Mouse (Mus musculus) testis, adult 2 months (tissue): ENCODE measurements around the gene Phf21a. TPM values are rescaled to one million over a fixed set of nuclear protein-coding genes. Genes with fewer than 3 reads are reported as not detected.

Source experiments
- H3K27ac ChIP-seq: fragments of 200-500 bp; 2 replicates; pipeline ENCODE4 v1.5.1; 2012; ENCODE audit warnings: low read depth, low read length; ENCODE audit not compliant: control insufficient read depth, insufficient read depth
- H3K27me3 ChIP-seq: fragments of 200-500 bp; 2 replicates; pipeline ENCODE4 v1.6.1; 2012; ENCODE audit warnings: mild to moderate bottlenecking, low read length, moderate library complexity; ENCODE audit not compliant: control insufficient read depth, insufficient read depth
- H3K36me3 ChIP-seq: fragments of 200-500 bp; 2 replicates; pipeline ENCODE4 v1.6.1; 2012; ENCODE audit warnings: mild to moderate bottlenecking, low read length; ENCODE audit not compliant: control insufficient read depth, insufficient read depth
- H3K4me1 ChIP-seq: fragments of 200-500 bp; 2 replicates; pipeline ENCODE4 v1.6.1; 2012; ENCODE audit warnings: low read length; ENCODE audit not compliant: control insufficient read depth, insufficient read depth
- H3K4me3 ChIP-seq: fragments of 200-500 bp; 2 replicates; pipeline ENCODE4 v1.5.1; 2012; ENCODE audit warnings: low read depth, mild to moderate bottlenecking, low read length, moderate library complexity, mixed read lengths; ENCODE audit not compliant: control insufficient read depth
- CTCF ChIP-seq: fragments of 200-500 bp; IDR thresholded peaks from 2 replicates; pipeline ENCODE4 v1.5.1; 2012; ENCODE audit warnings: low read depth, mild to moderate bottlenecking, inconsistent platforms, low read length, moderate library complexity; ENCODE audit not compliant: control insufficient read depth, insufficient read depth, insufficient replicate concordance
- POLR2A ChIP-seq: fragments of 200-500 bp; IDR thresholded peaks from 2 replicates; pipeline ENCODE4 v1.6.1; 2012; ENCODE audit warnings: low read depth, mild to moderate bottlenecking, inconsistent platforms, low read length, moderate library complexity; ENCODE audit not compliant: control insufficient read depth
- polyA plus RNA-seq: library from polyadenylated mRNA; depleted of rRNA; stranded (reverse); fragments of >200 nt; gene quantifications from 2 replicates; pipeline ENCODE4 v1.2.3, GENCODE M21; 2012

Phf21a gene
- polyA plus RNA-seq, 1 experiment: 78.4 TPM

DNA sequence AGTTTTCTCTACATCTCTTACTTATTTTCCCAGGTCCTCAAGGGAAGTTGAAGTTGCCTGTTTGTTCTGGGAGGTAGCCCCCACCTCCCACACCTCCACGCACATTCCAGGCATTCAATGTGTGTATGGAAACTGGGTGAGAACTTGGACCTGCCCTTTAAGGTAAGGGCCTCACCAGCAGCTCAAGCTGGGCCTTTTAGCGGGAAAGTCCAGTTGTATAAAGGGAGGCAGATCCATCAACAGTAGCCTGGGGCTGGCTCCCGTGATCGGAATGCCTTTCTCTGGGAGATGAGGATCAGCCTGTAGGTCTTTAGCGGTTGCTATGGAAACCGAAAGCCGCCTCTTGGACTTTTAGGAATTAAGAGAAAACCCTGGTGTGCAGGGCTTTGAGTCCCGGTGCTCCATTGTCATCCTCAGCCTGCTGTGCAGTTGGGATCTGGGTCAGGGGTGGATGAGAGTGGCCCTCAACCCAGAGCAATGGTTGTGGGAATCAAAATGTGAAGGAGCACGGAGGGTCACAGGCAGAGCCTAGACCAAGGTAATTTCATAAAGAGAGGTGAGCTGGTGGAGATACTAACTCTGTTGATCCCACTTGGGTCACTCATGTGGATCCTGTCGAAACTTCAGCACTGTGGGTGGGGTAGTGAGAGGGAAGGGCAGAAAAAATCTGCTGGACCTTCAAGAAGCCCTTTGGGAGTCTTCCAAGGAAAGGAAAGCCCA is 279.2 kb downstream of the Phf21a start:
- TF ChIP-seq CTCF: no peak
- Histone ChIP-seq H3K27me3 (no peaks in the 10 kb centered on the region), H3K36me3 (no peaks in the 10 kb centered on the region), H3K27ac (no peak overlapping the region), H3K4me1 (peaks cover 29% of the 10 kb centered on the region), H3K4me3 (peak overlapping the region; percentile 90)

DNA sequence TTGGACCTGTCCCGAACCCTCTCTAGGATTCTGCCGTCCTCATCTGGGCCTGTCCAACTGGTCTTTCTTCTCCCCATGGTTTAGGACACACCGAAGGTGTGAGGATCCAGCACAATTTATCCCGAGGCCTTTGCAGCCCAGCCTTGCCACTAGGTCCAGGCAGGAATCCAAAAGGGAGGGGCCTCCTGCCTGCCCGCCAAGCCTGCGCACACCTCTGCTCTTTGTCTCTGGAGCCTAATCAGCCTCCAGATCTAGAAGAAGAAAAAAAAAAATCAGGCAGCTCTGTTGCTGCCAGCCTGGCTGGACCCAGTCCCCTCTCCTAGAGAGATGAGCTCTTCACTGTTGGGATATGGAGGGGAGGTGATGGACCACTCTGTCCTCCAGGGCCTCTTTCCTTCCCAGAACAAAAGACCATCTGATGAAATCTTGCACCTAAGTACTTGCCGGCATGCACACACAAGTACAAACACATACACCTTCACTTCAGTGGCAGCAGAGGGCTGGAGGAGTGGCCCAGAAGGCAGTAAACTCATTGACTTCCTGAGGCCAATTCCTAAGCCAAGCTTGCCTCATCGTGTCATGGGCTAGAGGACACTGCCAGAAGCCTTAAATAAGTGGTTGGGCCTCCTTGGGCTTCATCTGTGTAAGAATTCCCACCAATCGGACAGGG is 280.0 kb downstream of the Phf21a start:
- Histone ChIP-seq H3K36me3 (no peaks in the 10 kb centered on the region), H3K27ac (no peak overlapping the region), H3K4me3 (peak overlapping the region; percentile 90), H3K27me3 (no peaks in the 10 kb centered on the region), H3K4me1 (peaks cover 28% of the 10 kb centered on the region)
- TF ChIP-seq POLR2A (no peak), CTCF (no peak)

DNA sequence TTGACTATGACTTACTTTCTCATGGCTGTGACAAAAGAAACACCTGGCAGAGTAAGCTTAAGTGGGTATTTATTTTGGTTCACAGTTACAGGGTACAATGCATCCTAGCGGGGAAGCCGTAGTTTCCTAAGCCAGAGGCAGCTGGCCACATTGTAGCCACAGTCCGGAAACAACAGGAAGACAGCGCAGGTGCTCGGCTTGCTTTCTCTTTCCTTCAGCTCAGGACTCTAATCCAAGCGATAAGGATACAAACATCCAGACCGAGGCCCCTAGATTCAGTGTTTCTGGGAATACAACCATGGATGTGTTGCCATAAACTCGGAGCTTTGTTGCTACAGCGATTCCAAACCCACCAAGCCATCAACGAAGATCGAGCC is 280.5 kb downstream of the Phf21a start:
- Histone ChIP-seq H3K36me3 (no peaks in the 10 kb centered on the region; the same call in 1 of the 2 replicates), H3K27me3 (no peaks in the 10 kb centered on the region), H3K27ac (no peak overlapping the region), H3K4me3 (peak overlapping the region; percentile 90), H3K4me1 (peaks cover 28% of the 10 kb centered on the region)
- TF ChIP-seq POLR2A (no peak), CTCF (no peak)

DNA sequence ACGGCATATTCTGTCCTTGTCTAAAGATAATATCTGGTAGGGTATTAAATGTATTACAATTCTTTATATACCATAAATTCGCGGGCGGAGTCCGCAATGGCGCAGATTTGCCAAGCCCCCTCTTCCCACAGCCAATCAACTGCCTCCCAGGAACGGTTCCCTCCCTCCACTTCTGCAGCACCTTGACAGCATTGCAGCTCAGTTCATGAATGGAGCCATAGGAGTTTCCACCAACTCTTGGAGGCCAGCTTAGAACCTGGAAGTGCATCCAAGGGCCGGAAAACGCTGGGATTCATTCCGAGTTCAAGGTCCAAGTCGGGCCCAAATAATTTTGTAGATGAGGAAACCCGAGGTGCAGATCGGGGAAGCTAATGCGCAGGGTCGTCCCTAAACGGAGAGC is 281.6 kb downstream of the Phf21a start, which contains the start of the genes Pex16 and Large2:
Gene Pex16, plus strand, starts transcription at position 163 of the 400 bp plus-strand sequence.
Gene Large2, minus strand, starts transcription at position 356 of the 400 bp plus-strand sequence.
- H3K27me3 ChIP-seq: no peaks in the 10 kb centered on the region
- peak within 1 kb of the TSS; percentile 83 for H3K27ac ChIP-seq
- H3K4me1 ChIP-seq: peaks cover 28% of the 10 kb centered on the region
- TF ChIP-seq CTCF: no peak
- TF ChIP-seq POLR2A: no peak
- H3K36me3 ChIP-seq: no peaks in the 10 kb centered on the region; the same call in 1 of the 2 replicates
- peak within 1 kb of the TSS; percentile 90 for H3K4me3 ChIP-seq

DNA sequence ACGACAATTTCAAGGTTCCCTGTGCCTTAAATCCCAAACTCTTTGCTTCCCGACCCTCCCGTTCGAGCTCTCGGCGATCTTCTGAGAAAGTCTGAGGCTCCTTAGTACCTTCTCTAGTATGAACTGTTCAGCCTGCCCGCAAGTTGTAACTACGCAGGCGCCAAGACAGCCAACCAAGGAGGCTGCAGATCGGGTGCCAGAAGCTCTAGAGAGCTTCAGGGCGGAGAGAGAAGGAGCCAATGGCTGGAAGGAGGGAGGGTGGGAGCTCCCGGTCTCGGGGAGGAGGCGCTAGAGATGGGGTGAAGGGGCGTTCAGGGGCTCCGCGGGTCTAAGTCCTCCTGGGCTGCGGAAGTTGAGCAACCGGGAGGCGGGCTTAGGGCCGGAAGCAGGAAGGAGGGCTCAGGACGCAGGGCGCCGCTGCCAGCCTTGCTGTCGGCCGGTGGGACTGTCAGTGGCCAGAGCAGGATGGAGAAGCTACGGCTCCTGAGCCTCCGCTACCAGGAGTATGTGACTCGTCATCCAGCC is 282.2 kb downstream of the Phf21a start:
- no peaks in the 10 kb centered on the region for H3K27me3 ChIP-seq
- H3K27ac ChIP-seq: peak overlapping the region; percentile 83
- H3K36me3 ChIP-seq: no peaks in the 10 kb centered on the region; the same call in 1 of the 2 replicates
- no peak for TF ChIP-seq CTCF
- TF ChIP-seq POLR2A: peak; percentile 55; the same call in 1 of the 2 replicates
- H3K4me3 ChIP-seq: peak overlapping the region; percentile 90
- H3K4me1 ChIP-seq: peaks cover 27% of the 10 kb centered on the region

DNA sequence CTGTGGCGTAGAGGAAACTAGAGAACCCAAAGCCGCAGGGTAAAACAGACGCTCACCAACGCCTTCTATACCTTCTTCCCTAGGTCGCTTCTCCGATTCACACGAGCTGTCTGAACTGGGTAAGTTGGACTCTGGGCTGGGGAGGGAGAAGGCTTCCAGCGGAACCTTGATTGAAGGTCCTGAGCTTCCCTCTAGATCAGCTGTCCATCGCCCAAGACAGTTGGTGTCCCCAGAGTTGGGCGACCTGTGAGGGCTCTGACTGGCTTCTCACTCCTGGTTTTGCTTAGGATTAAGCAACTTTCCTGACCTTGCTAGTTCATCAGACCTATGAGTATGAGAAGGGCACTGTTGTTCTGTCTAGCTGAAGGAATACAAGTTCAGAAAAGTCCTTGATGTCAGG is 282.9 kb downstream of the Phf21a start:
- Histone ChIP-seq H3K4me1 (peaks cover 23% of the 10 kb centered on the region), H3K27me3 (no peaks in the 10 kb centered on the region), H3K27ac (peak overlapping the region; percentile 2; the same call in 1 of the 2 replicates), H3K36me3 (no peaks in the 10 kb centered on the region; the same call in 1 of the 2 replicates), H3K4me3 (peak overlapping the region; percentile 90)
- TF ChIP-seq CTCF (no peak), POLR2A (no peak)

DNA sequence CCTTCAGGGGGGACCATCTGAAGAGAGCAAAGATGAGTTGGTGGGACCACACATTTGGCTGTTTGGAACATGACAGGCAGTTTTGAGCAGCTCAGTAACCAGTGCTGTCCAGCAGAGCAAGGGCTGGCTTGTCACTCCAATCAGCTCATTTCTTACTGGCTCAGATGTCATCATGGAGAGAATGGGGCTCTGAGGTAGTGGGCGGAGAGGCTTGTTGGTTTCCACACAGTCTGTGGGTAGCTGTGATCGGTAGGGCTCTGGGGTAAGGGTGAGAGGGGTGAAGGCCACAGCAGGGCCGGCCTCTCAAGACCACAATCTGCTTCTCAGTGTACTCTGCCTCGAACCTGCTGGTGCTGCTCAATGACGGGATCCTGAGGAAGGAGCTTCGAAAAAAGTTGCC is 283.4 kb downstream of the Phf21a start:
- H3K27me3 ChIP-seq: no peaks in the 10 kb centered on the region
- TF ChIP-seq POLR2A (no peak), CTCF (no peak)
- H3K36me3 ChIP-seq: no peaks in the 10 kb centered on the region; the same call in 1 of the 2 replicates
- H3K4me1 ChIP-seq: peaks cover 19% of the 10 kb centered on the region
- H3K27ac ChIP-seq: no peak overlapping the region
- H3K4me3 ChIP-seq: peak overlapping the region; percentile 90
